In the genomic region with DNA sequence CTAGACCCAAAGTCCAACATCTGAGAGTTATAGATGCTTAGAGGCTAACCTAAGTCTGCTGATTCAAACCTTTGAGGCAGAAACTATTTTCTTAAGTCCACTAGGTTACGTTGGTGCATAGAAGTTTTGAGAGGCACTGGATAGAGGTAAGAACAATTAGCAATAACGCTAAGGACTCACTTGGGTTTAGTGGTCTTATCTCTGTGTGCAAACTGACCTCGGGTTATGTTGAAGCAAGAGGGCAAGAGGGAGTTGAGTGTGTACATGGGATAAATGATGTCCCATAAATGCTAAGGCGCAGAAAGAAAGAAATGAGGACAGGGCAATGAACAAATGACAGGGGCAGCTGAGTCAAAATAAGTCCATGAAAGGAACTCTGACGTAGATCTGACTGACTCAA, we compare ENCODE assay signal across 28 mouse cellular contexts.
"Had no signal": no experiment of that assay in that cellular context is flagged by ENCODE, and none has a peak within 500 bp of the region (broad histone marks: within the 10 kb centered on the region; RNA-seq: fewer than 3 reads in every experiment).

No protein-coding gene starts in this region.

- H3K9me3 ChIP-seq: embryonic facial prominence, embryonic 10.5 days; embryonic facial prominence, embryonic 12.5 days; embryonic facial prominence, embryonic 13.5 days; embryonic facial prominence, embryonic 15.5 days; forebrain, embryonic 10.5 days; forebrain, embryonic 12.5 days; forebrain, embryonic 13.5 days; forebrain, embryonic 15.5 days had no signal

- H3K4me2 ChIP-seq: embryonic facial prominence, embryonic 12.5 days; embryonic facial prominence, embryonic 13.5 days; embryonic facial prominence, embryonic 15.5 days; forebrain, embryonic 12.5 days; forebrain, embryonic 13.5 days; forebrain, embryonic 15.5 days had no signal

- H3K27me3 ChIP-seq: embryonic facial prominence, embryonic 12.5 days; embryonic facial prominence, embryonic 13.5 days; embryonic facial prominence, embryonic 15.5 days; forebrain, embryonic 12.5 days; forebrain, embryonic 13.5 days; forebrain, embryonic 15.5 days had no signal

- H3K27ac ChIP-seq: embryonic facial prominence, embryonic 10.5 days; embryonic facial prominence, embryonic 12.5 days; embryonic facial prominence, embryonic 13.5 days; embryonic facial prominence, embryonic 15.5 days; forebrain, embryonic 10.5 days; forebrain, embryonic 12.5 days; forebrain, embryonic 13.5 days; forebrain, embryonic 15.5 days; gastrocnemius, adult 2 months had no signal

- ATAC-seq: forebrain, embryonic 13.5 days; forebrain, embryonic 14.5 days; forebrain, embryonic 15.5 days; forebrain, embryonic 16.5 days; forebrain, postnatal 0 days had no signal

- H3K9ac ChIP-seq: embryonic facial prominence, embryonic 12.5 days; embryonic facial prominence, embryonic 13.5 days; embryonic facial prominence, embryonic 15.5 days; forebrain, embryonic 12.5 days; forebrain, embryonic 13.5 days; forebrain, embryonic 15.5 days; forebrain, postnatal 0 days had no signal

- H3K4me3 ChIP-seq: embryonic facial prominence, embryonic 10.5 days; embryonic facial prominence, embryonic 12.5 days; embryonic facial prominence, embryonic 13.5 days; embryonic facial prominence, embryonic 15.5 days; erythroblast, embryonic 14.5 days; forebrain, embryonic 10.5 days; forebrain, embryonic 12.5 days; forebrain, embryonic 13.5 days; forebrain, embryonic 15.5 days; gastrocnemius, adult 2 months had no signal

- H3K36me3 ChIP-seq: embryonic facial prominence, embryonic 10.5 days; embryonic facial prominence, embryonic 12.5 days; embryonic facial prominence, embryonic 13.5 days; embryonic facial prominence, embryonic 15.5 days; forebrain, embryonic 10.5 days; forebrain, embryonic 12.5 days; forebrain, embryonic 15.5 days had no signal

- H3K4me1 ChIP-seq: embryonic facial prominence, embryonic 10.5 days; embryonic facial prominence, embryonic 12.5 days; embryonic facial prominence, embryonic 13.5 days; embryonic facial prominence, embryonic 15.5 days; forebrain, embryonic 12.5 days had no signal

- DNase-seq: cerebellum, adult 18-20 months; cerebellum, adult 2 months; cerebellum, adult 8-10 months; cerebellum, adult 9-10 months; cerebellum, adult 9-11 months; cerebellum, postnatal 10 days; cerebellum, postnatal 14 days; cerebellum, postnatal 25 days; cerebellum, postnatal 36 days; embryo, embryonic 11 days; forebrain, postnatal 0 days; gastrocnemius, adult 2 months; gastrocnemius, postnatal 10 days; gastrocnemius, postnatal 14 days; gastrocnemius, postnatal 25 days; gastrocnemius, postnatal 36 days; heart, adult 18-20 months had no signal
